Mouse (Mus musculus) stomach, adult 2 months (tissue): Measurements from ENCODE around the gene Gmeb2. TPM values are rescaled to one million over a fixed set of nuclear protein-coding genes. Genes with fewer than 3 reads are reported as not detected.

ENCODE experiments used
- polyA plus RNA-seq: library from polyadenylated mRNA; depleted of rRNA; stranded (reverse); fragments of >200 nt; gene quantifications from 2 replicates; pipeline ENCODE4 v1.2.3, GENCODE M21; 2012; rRNA removed

Gmeb2 gene
- polyA plus RNA-seq, result 8.8 and 12.7 TPM in 2 replicates

DNA sequence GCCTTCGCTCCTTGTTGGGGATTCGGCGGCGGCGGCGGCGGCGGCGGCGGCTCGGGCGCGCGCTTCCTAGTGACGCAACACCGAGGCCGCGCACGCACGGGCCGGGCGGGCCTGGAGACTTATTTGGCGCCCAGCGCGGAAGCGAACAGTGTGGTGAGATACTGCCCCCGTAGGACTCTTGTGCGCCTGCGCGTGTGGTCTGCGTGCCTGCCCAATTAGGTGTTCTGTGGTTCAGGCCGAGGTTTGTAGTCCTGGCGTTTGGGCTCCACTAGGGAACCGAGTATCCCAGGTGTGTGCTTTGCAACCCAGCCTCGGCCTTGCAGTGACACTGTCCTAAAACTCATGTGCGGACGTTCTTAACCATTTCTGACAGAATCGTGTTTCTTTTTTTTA is at the start of gene Gmeb2:
Gene Gmeb2, minus strand, starts transcription at position 78 of the 393 bp plus-strand sequence.

DNA sequence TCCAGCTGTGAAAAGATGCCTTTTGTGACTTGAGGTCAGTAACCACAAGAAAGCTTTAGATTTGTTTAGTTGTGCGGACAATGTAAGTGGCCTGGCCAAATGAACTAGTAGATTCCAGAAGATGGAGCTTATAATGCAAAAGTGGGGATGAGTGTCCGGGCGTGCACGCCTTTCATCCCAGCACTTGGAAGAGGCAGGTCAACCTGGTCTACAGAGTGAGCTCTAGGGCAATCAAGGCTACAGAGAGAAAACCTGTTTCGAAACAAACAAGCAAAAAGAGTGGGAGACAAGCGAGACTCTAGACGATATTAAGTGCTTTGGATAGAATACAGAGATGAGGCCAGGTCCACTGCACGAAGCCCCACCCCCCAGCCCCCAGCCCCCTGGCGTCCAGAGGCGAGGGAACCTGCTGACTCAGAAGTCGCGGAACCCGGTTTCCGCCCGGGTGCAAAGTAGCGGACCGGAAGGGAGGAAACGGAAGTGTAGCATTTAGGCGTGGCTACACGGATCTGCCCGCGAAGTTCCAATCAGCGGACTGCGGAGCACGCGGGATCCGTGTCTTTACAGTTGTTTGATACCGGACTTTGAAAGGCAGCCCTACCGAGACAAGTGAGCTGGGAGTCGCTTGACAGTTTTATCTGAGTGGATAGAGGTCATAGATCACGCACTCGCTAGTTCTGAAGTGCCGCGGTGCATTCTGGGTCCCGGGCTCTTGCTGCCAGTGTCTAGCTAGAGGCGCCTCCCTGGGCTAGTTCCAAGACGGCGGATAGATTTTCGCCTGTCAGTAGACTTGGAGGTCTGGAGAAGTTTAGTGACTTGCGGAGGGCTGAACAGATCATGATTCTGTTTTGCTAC is 31.6 kb upstream of the Gmeb2 start, which contains the start of gene Rtel1:
Gene Rtel1, plus strand, starts transcription at position 492 of the 855 bp plus-strand sequence.

DNA sequence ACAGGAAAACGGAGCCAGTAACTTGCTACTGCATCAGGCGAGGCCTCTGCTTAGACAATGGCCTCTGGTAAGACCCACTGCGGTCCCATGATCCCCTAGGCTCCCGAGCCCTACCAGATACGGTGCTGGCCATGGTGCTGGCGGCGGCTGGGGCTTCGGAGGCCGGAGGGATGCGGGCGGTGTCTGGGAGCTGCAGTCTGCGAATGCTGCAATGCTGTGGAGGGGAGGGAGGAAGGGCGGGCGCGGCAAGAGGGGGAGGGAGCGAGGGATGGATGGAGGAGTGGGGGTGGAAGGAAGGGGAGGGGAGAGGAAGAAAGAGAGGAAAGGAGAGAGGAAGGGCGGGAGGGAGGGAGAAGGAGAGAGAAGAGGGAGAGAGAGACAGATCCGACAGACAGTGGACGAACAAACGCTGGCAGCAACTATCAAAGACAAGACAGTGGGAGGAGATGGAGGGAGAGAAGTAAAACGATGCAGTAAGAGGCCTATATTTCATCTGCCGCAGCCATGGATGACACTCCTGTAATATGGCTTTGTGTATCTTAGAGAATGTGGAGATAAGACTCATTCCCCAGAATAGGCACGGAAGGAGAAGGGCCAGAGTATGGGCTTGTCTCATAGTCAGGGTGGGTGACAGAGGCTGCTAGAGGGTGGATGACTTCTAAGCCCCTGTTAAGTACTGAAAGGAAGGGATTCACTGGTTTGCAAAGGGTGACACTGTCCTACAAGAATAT is 26.4 kb upstream of the Gmeb2 start, which contains the start of gene Stmn3:
Gene Stmn3, minus strand, starts transcription at position 421 of the 731 bp plus-strand sequence.

DNA sequence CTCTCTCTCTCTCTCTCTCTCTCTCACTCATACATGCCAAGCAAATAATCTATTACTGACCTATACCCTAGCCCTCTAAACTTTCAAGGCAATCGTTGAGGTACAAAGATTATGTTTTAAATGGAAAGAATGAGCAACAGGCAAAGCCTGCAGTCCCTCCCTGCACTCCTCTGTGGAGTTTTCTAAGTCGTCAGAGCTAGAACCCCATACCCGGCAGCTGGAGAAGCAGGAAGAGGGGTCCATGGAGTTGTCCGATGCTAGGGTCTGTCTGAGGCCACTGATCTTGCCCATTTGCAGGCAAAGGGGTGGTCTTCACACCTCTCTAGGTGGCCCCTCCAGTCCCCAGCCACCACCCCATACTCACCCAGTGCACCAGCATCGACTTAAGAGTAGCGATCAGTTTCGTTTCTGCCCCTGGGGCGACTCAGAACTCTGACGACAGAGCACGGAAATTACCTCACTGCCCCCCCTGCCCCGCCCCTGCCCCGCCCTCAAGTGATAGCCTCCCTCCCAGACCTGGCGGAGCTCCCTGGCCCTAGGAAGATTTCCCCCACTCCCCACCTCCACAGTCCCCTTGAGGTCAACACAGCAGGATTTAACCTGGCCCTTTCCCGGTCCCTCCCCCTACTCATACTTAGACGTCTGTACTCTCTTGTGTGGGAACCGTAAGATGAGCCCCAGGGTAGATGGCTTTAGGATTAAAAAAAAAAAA is 46.1 kb downstream of the Gmeb2 start, which contains the start of gene Helz2:
Gene Helz2, minus strand, starts transcription at position 426 of the 712 bp plus-strand sequence.

DNA sequence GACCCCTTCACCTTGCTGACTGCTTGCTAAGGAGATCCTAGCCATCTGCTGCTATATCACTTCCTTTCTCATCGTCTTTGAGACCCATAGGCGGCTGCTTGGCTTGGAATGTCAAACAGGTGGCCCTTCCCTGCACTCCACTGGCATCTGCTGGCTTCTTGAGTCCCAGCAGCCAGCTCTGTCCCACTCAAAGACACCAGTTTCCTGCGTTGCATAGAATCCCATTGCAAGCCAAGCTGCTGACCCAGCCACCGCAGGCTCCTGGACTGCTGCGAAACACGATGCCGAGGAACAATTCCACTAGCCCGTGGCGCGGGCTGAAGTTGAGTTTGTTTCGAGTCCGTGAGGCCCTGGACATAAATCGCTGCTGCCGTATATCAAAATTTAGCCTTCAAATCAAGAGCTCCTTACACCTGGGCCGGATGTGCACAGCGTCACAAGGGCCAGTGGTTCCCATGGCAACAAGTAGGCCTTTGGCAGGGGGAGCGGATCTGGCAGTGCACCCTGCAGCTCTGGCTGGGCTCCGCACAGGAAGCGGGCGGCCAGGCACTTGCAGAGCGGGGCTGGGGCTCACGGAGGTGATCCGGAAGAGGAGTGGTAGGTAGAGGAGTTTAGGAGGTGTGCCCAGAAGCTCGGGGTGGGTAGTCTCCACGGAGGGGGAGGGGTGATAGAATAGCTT is 68.2 kb downstream of the Gmeb2 start, which contains the start of gene Fndc11:
Gene Fndc11, plus strand, starts transcription at position 476 of the 679 bp plus-strand sequence.

DNA sequence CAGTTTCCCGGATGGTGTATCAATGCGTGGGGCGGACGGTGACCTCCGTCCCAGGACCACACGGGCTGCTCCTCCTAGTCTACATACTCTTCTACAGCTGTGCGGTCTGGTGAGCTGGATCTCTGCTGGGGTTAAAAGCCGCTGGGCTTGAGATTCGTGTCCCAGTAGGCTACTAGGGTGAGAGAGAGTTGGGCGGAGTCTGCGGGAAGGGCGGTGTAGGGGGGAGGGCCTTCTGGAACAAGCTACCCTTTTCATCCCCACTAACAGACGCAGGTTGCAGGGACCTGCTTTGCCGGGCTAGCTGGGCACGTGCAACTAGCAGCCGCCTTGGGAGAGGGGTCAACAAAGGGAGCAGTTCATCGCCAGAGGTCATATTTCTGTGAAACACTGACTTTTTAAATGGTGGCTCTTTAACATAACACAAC is 74.8 kb downstream of the Gmeb2 start, which contains the start of gene Srms:
Gene Srms, minus strand, starts transcription at position 165 of the 425 bp plus-strand sequence.

DNA sequence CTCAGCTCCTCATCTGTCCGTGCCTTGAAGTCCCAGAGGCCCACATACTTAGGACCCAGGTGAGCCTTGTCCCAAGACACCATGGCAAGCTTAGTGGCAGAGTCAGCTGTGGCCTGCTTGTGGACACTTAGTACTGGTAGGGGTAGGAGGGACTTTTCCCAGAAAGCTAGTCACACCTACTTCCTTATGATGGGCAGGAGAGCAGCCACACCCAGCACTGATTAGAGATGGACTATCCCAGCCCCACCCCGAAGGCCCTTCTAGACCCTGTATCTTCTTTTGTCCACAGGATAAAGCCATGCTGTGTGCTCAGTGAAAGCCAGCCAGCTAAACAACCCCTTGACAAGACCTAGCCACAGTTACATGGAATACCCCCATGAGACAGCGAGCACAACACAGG is 85.4 kb downstream of the Gmeb2 start, which contains the start of gene Ptk6:
Gene Ptk6, minus strand, starts transcription at position 368 of the 400 bp plus-strand sequence.

Other genes with a start within 250 kb of the Gmeb2 start
- gene Chrna4, start 244.5 kb downstream of the Gmeb2 start, polyA plus RNA-seq, result 0.01 TPM in 1 of 2 replicates, not detected in the other
- 0.27 and 0.38 TPM in 2 replicates for gene Kcnq2, start 152.7 kb downstream of the Gmeb2 start, polyA plus RNA-seq
- gene Eef1a2, start 131.0 kb downstream of the Gmeb2 start, polyA plus RNA-seq, result 9.4 and 9.6 TPM in 2 replicates
- gene Ppdpf, start 100.8 kb downstream of the Gmeb2 start, polyA plus RNA-seq, result 151 and 208 TPM in 2 replicates
- gene Ptk6, start 85.2 kb downstream of the Gmeb2 start, polyA plus RNA-seq, result 0.48 and 0.65 TPM in 2 replicates
- gene Srms, start 74.8 kb downstream of the Gmeb2 start, polyA plus RNA-seq, result 1.0 and 1.5 TPM in 2 replicates
- gene Fndc11, start 68.0 kb downstream of the Gmeb2 start, polyA plus RNA-seq, result 0.78 and 0.85 TPM in 2 replicates
- 8.5 and 12.1 TPM in 2 replicates for gene Helz2, start 46.0 kb downstream of the Gmeb2 start, polyA plus RNA-seq
- 1.5 and 2.0 TPM in 2 replicates for gene Stmn3, start 26.5 kb upstream of the Gmeb2 start, polyA plus RNA-seq
- 10.1 and 13.0 TPM in 2 replicates for gene Rtel1, start 31.7 kb upstream of the Gmeb2 start, polyA plus RNA-seq
- 8.3 and 8.7 TPM in 2 replicates for gene Zgpat, start 76.9 kb upstream of the Gmeb2 start, polyA plus RNA-seq
- gene Arfrp1, start 77.4 kb upstream of the Gmeb2 start, polyA plus RNA-seq, result 8.8 and 9.6 TPM in 2 replicates
- gene Lime1, start 92.0 kb upstream of the Gmeb2 start, polyA plus RNA-seq, result 58.1 and 58.4 TPM in 2 replicates
- gene Zbtb46, start 171.4 kb upstream of the Gmeb2 start, polyA plus RNA-seq, result 0.84 and 1.0 TPM in 2 replicates
- gene Abhd16b, start 205.2 kb upstream of the Gmeb2 start, polyA plus RNA-seq, result not detected in 2 replicates
- gene Tpd52l2, start 209.1 kb upstream of the Gmeb2 start, polyA plus RNA-seq, result 9.2 and 9.4 TPM in 2 replicates
- 14.2 and 15.9 TPM in 2 replicates for gene Dnajc5, start 232.4 kb upstream of the Gmeb2 start, polyA plus RNA-seq